Mouse (Mus musculus) neural tube, embryonic 13.5 days (tissue): Measurements from ENCODE around the gene Dnaja1. TPM values are rescaled to one million over a fixed set of nuclear protein-coding genes. Genes with fewer than 3 reads are reported as not detected.

Source experiments
- ATAC-seq: fragments of 200-750 bp; cut with Nextera tagmentation; 2 replicates; pipeline ENCODE4 v1.8.0; 2017; ENCODE audit warnings: low read depth, mild to moderate bottlenecking, moderate TSS enrichment, moderate library complexity
- H3K27ac ChIP-seq: fragments of 300-500 bp; sonication (generic); replicated peaks from 2 replicates; pipeline ENCODE4 v1.5.1; 2015; ENCODE audit warnings: moderate library complexity, mild to moderate bottlenecking, inconsistent platforms
- H3K27me3 ChIP-seq: fragments of 300-500 bp; sonication (generic); 2 replicates; pipeline ENCODE4 v1.6.1; 2015; ENCODE audit warnings: mild to moderate bottlenecking, inconsistent platforms
- H3K36me3 ChIP-seq: fragments of 300-500 bp; sonication (generic); 2 replicates; pipeline ENCODE4 v1.6.1; 2015; ENCODE audit warnings: mild to moderate bottlenecking, inconsistent platforms
- H3K4me1 ChIP-seq: fragments of 300-500 bp; sonication (generic); replicated peaks from 2 replicates; pipeline ENCODE4 v1.6.1; 2015; ENCODE audit warnings: inconsistent platforms
- H3K4me2 ChIP-seq: fragments of 300-500 bp; sonication (generic); 2 replicates; pipeline ENCODE4 v1.6.1; 2015; ENCODE audit warnings: inconsistent platforms, mild to moderate bottlenecking, moderate library complexity
- H3K4me3 ChIP-seq: fragments of 300-500 bp; sonication (generic); 2 replicates; pipeline ENCODE4 v1.5.1; 2015; ENCODE audit warnings: mild to moderate bottlenecking, inconsistent platforms
- H3K9ac ChIP-seq: fragments of 300-500 bp; sonication (generic); 2 replicates; pipeline ENCODE4 v1.6.1; 2015; ENCODE audit warnings: moderate library complexity, mild to moderate bottlenecking, inconsistent platforms
- H3K9me3 ChIP-seq: fragments of 300-500 bp; sonication (generic); 2 replicates; pipeline ENCODE4 v1.6.1; 2016; ENCODE audit warnings: inconsistent platforms
- WGBS: fragments of 180-500 bp; shearing (Covaris S2); methylation state at CpG from one replicate; pipeline ENCODE4 v1.1.7; 2015; 5-methylcytosine and 5-hydroxymethylcytosine counted together
- microRNA counts: library from miRNA; unstranded; fragments of <30 nt; microRNA quantifications from one replicate; lab custom pipeline; 2016
- microRNA-seq: library from miRNA; unstranded; fragments of <30 nt; microRNA quantifications from one replicate; pipeline ENCODE4, GENCODE M21; 2016
- polyA plus RNA-seq: library from polyadenylated mRNA; unstranded; fragments of >200 nt; fragmentation: Nextera tagmentation; extraction: Ambion mirVana; gene quantifications from 2 replicates; pipeline ENCODE4 v1.2.1, GENCODE M21; 2015

Dnaja1 gene
- polyA plus RNA-seq, 1 experiment from 2014 or later, result 784 TPM

GRCm38 (mm10) chr4:40786578-40786977, 64.6 kb downstream of the Dnaja1 start:
- 69% methylated on average over 4 of the region's 4 CpGs for WGBS
- Histone ChIP-seq H3K27me3 (no peaks in the 10 kb centered on the region), H3K4me1 (no peaks in the 10 kb centered on the region), H3K9ac (no peak overlapping the region), H3K9me3 (no peaks in the 10 kb centered on the region), H3K4me3 (no peak overlapping the region), H3K27ac (no peak overlapping the region), H3K36me3 (no peaks in the 10 kb centered on the region), H3K4me2 (no peak overlapping the region)
- no peak for ATAC-seq

MicroRNAs encoded within 50 kb of the gene (microRNA counts, 519-probe panel; counts per million panel counts)
- microRNA mmu-miR-207 (lab: Ali Mortazavi, UCI), result not detected

Small RNA genes within 50 kb of the gene (microRNA-seq; reads per million reads assigned to microRNA genes)
- not detected for gene Mir207

Other genes with a start within 250 kb of the Dnaja1 start
- 0.59 and 0.77 TPM in 2 replicates for gene Tmem215, start 250.0 kb upstream of the Dnaja1 start, polyA plus RNA-seq
- 55.4 and 56.2 TPM in 2 replicates for gene Aptx, start 19.0 kb upstream of the Dnaja1 start, polyA plus RNA-seq
- gene Smu1, start 35.8 kb downstream of the Dnaja1 start, polyA plus RNA-seq, result 129 and 131 TPM in 2 replicates
- gene B4galt1, start 131.9 kb downstream of the Dnaja1 start, polyA plus RNA-seq, result 10.2 and 12.1 TPM in 2 replicates
- not detected in 2 replicates for gene Spink4, start 197.9 kb downstream of the Dnaja1 start, polyA plus RNA-seq
- gene Bag1, start 226.1 kb downstream of the Dnaja1 start, polyA plus RNA-seq, result 233 and 247 TPM in 2 replicates
- 184 and 197 TPM in 2 replicates for gene Chmp5, start 226.3 kb downstream of the Dnaja1 start, polyA plus RNA-seq
- 93.2 and 103 TPM in 2 replicates for gene Nfx1, start 248.8 kb downstream of the Dnaja1 start, polyA plus RNA-seq